Mouse (Mus musculus): ENCODE measurements at regions not wholly inside any gene's neighbourhood (a gene's known extent, or its start where the extent isn't known, plus 50 kb on each side); places are given as distances from the start of the nearest gene placed in this dataset.

- DNase-seq (ENCODE audit: low spot score) = peak; percentile 14
Measured at GRCm38 (mm10) chr8:74153914-74154540, 718.9 kb upstream of the Isx start.

GRCm38 (mm10) chr8:74169561-74169960, 703.4 kb upstream of the Isx start:
- H3K36me3 ChIP-seq (ENCODE audit: control insufficient read depth, insufficient read depth, low read length) = no peaks in the 10 kb centered on the region
- no peak for ATAC-seq
- H3K4me1 ChIP-seq (ENCODE audit: control insufficient read depth, insufficient read depth, low read length) = no peaks in the 10 kb centered on the region
- H3K9me3 ChIP-seq (replicated peaks; ENCODE audit: control insufficient read depth, low read length) = no peaks in the 10 kb centered on the region
- no peak overlapping the region for H3K4me3 ChIP-seq (ENCODE audit: low read depth, low read length)
- H3K9ac ChIP-seq (ENCODE audit: low read length) = no peak overlapping the region
- H3K27ac ChIP-seq (ENCODE audit: low read depth, low read length) = no peak overlapping the region
- 36% methylated on average over 2 of the region's 2 CpGs for WGBS
- DNase-seq (ENCODE audit: low spot score) = no peak
- no peaks in the 10 kb centered on the region for H3K27me3 ChIP-seq (replicated peaks; ENCODE audit: control insufficient read depth, insufficient read depth, low read length)
- no peak overlapping the region for H3K4me2 ChIP-seq (ENCODE audit: low read length)

More at GRCm38 (mm10) chr8:74153914-74154540, 718.9 kb upstream of the Isx start:
- Histone ChIP-seq H3K4me1 (ENCODE audit: control insufficient read depth, insufficient read depth, low read length) (no peaks in the 10 kb centered on the region), H3K9me3 (replicated peaks; ENCODE audit: control insufficient read depth, low read length) (no peaks in the 10 kb centered on the region), H3K36me3 (ENCODE audit: control insufficient read depth, insufficient read depth, low read length) (no peaks in the 10 kb centered on the region), H3K4me2 (ENCODE audit: low read length) (no peak overlapping the region), H3K4me3 (ENCODE audit: low read depth, low read length) (no peak overlapping the region), H3K27me3 (replicated peaks; ENCODE audit: control insufficient read depth, insufficient read depth, low read length) (no peaks in the 10 kb centered on the region), H3K27ac (ENCODE audit: low read depth, low read length) (no peak overlapping the region), H3K9ac (ENCODE audit: low read length) (no peak overlapping the region)
- ATAC-seq = no peak
- WGBS = 70% methylated on average over 3 of the region's 3 CpGs

- H3K4me1 ChIP-seq (ENCODE audit: control insufficient read depth, insufficient read depth, low read length) = no peaks in the 10 kb centered on the region
- H3K4me3 ChIP-seq (ENCODE audit: low read depth, low read length) = no peak overlapping the region
- H3K9me3 ChIP-seq (replicated peaks; ENCODE audit: control insufficient read depth, low read length) = no peaks in the 10 kb centered on the region
- H3K27ac ChIP-seq (ENCODE audit: low read depth, low read length) = no peak overlapping the region
- no peak overlapping the region for H3K9ac ChIP-seq (ENCODE audit: low read length)
- no peaks in the 10 kb centered on the region for H3K36me3 ChIP-seq (ENCODE audit: control insufficient read depth, insufficient read depth, low read length)
- DNase-seq (ENCODE audit: low spot score) (no peak), ATAC-seq (no peak)
- H3K27me3 ChIP-seq (replicated peaks; ENCODE audit: control insufficient read depth, insufficient read depth, low read length) = no peaks in the 10 kb centered on the region
- no peak overlapping the region for H3K4me2 ChIP-seq (ENCODE audit: low read length)
Measured at GRCm38 (mm10) chr8:74170702-74171101, 702.3 kb upstream of the Isx start.

- no peak overlapping the region for H3K27ac ChIP-seq (ENCODE audit: low read depth, low read length)
- no peak overlapping the region for H3K4me2 ChIP-seq (ENCODE audit: low read length)
- H3K36me3 ChIP-seq (ENCODE audit: control insufficient read depth, insufficient read depth, low read length) = no peaks in the 10 kb centered on the region
- H3K9ac ChIP-seq (ENCODE audit: low read length) = no peak overlapping the region
- DNase-seq (ENCODE audit: low spot score) = no peak
- H3K4me1 ChIP-seq (ENCODE audit: control insufficient read depth, insufficient read depth, low read length) = no peaks in the 10 kb centered on the region
- 11% methylated on average over 1 of the region's 1 CpGs for WGBS
- H3K9me3 ChIP-seq (replicated peaks; ENCODE audit: control insufficient read depth, low read length) = no peaks in the 10 kb centered on the region
- no peak overlapping the region for H3K4me3 ChIP-seq (ENCODE audit: low read depth, low read length)
- no peaks in the 10 kb centered on the region for H3K27me3 ChIP-seq (replicated peaks; ENCODE audit: control insufficient read depth, insufficient read depth, low read length)
- no peak for ATAC-seq
Measured at GRCm38 (mm10) chr8:74171113-74171512, 701.9 kb upstream of the Isx start.

- no peak overlapping the region for H3K9ac ChIP-seq (ENCODE audit: low read length)
- no peak overlapping the region for H3K4me2 ChIP-seq (ENCODE audit: low read length)
- ATAC-seq = no peak
- DNase-seq (ENCODE audit: low spot score) = no peak
- H3K36me3 ChIP-seq (ENCODE audit: control insufficient read depth, insufficient read depth, low read length) = no peaks in the 10 kb centered on the region
- no peaks in the 10 kb centered on the region for H3K4me1 ChIP-seq (ENCODE audit: control insufficient read depth, insufficient read depth, low read length)
- H3K9me3 ChIP-seq (replicated peaks; ENCODE audit: control insufficient read depth, low read length) = no peaks in the 10 kb centered on the region
- H3K4me3 ChIP-seq (ENCODE audit: low read depth, low read length) = no peak overlapping the region
- H3K27me3 ChIP-seq (replicated peaks; ENCODE audit: control insufficient read depth, insufficient read depth, low read length) = no peaks in the 10 kb centered on the region
- H3K27ac ChIP-seq (ENCODE audit: low read depth, low read length) = no peak overlapping the region
Measured at GRCm38 (mm10) chr8:74204601-74205000, 668.4 kb upstream of the Isx start.

GRCm38 (mm10) chr8:74208292-74208691, 664.7 kb upstream of the Isx start:
- Histone ChIP-seq H3K4me2 (ENCODE audit: low read length) (no peak overlapping the region), H3K4me1 (ENCODE audit: control insufficient read depth, insufficient read depth, low read length) (no peaks in the 10 kb centered on the region), H3K36me3 (ENCODE audit: control insufficient read depth, insufficient read depth, low read length) (no peaks in the 10 kb centered on the region), H3K27ac (ENCODE audit: low read depth, low read length) (no peak overlapping the region), H3K9me3 (replicated peaks; ENCODE audit: control insufficient read depth, low read length) (no peaks in the 10 kb centered on the region), H3K9ac (ENCODE audit: low read length) (no peak overlapping the region), H3K4me3 (ENCODE audit: low read depth, low read length) (no peak overlapping the region), H3K27me3 (replicated peaks; ENCODE audit: control insufficient read depth, insufficient read depth, low read length) (no peaks in the 10 kb centered on the region)
- 88% methylated on average over 5 of the region's 5 CpGs for WGBS
- DNase-seq (ENCODE audit: low spot score) (no peak), ATAC-seq (no peak)

GRCm38 (mm10) chr8:74216776-74217175, 656.2 kb upstream of the Isx start:
- Histone ChIP-seq H3K9ac (ENCODE audit: low read length) (no peak overlapping the region), H3K27me3 (replicated peaks; ENCODE audit: control insufficient read depth, insufficient read depth, low read length) (no peaks in the 10 kb centered on the region), H3K27ac (ENCODE audit: low read depth, low read length) (no peak overlapping the region), H3K4me3 (ENCODE audit: low read depth, low read length) (no peak overlapping the region), H3K9me3 (replicated peaks; ENCODE audit: control insufficient read depth, low read length) (no peaks in the 10 kb centered on the region), H3K4me2 (ENCODE audit: low read length) (no peak overlapping the region), H3K36me3 (ENCODE audit: control insufficient read depth, insufficient read depth, low read length) (no peaks in the 10 kb centered on the region), H3K4me1 (ENCODE audit: control insufficient read depth, insufficient read depth, low read length) (no peaks in the 10 kb centered on the region)
- ATAC-seq (no peak), DNase-seq (ENCODE audit: low spot score) (no peak)
- WGBS = 68% methylated on average over 1 of the region's 1 CpGs

All from forebrain, embryonic 14.5 days (tissue).